Mouse (Mus musculus) thymus, adult 2 months (tissue): ENCODE measurements around the gene Pld1.

Source experiments
- CTCF ChIP-seq: fragments of 200-500 bp; IDR thresholded peaks from 2 replicates; pipeline ENCODE4 v1.5.1; 2012; ENCODE audit warnings: mild to moderate bottlenecking, control low read depth, low read length, moderate library complexity, borderline replicate concordance; ENCODE audit not compliant: control insufficient read depth, poor library complexity, insufficient read depth; ENCODE audit errors: extremely low read depth
- POLR2A ChIP-seq: fragments of 200-500 bp; IDR thresholded peaks from 2 replicates; pipeline ENCODE4 v1.6.1; 2012; ENCODE audit warnings: mild to moderate bottlenecking, low read length, control low read depth, moderate library complexity; ENCODE audit not compliant: control insufficient read depth, poor library complexity, insufficient read depth; ENCODE audit errors: extremely low read depth

DNA sequence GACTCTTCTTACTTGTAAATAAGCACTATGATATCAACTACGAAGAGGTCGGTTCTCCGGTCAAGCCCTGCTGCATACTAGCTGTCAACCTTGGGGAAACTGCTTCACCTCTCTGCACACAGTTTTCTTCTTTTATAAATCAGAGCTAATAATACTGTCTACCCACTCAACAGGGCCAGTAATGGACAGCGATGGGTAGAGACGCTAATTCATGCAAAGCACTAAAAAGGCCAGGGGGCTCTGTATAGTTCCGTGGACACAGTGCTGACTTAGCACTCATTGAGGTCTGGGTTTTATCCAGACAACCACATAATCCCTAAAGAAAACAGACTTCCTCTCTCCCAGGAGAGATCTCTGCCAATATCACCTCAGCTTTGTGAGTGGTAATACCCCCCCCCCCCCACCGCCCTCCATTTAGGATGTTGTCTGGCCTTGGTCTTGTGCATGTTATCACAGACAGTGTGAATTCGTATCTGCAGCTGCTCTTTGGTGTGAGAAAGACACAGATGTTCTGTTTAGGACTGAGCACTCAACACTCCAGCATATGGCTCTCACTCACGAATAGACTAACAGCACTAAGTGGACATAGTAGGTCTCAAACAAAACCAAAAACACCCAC, 155.3 kb downstream of the Pld1 start:
- TF ChIP-seq POLR2A (no peak), CTCF (no peak)
